Mouse (Mus musculus) heart, postnatal 36 days (tissue): Measurements from ENCODE around the gene Prr11. TPM values are rescaled to one million over a fixed set of nuclear protein-coding genes. Genes with fewer than 3 reads are reported as not detected.
"Not testable (repeated sequence)": the region's sequence is repeated elsewhere in the genome, so short reads cannot be mapped to it uniquely, and the experiment has no call there.

ENCODE experiments used
- DNase-seq, 2 experiments: peaks; one replicate each; pipeline ENCODE4 v3.0.0; 2021 to 2022
- intact Hi-C: fragments of 180-260 bp; cut with DNase I; formaldehyde crosslinking; loops from one replicate; pipeline ENCODE4 v1.15.1; 2025
- microRNA-seq, 2 experiments: library from miRNA; unstranded; fragments of <30 nt; microRNA quantifications; one replicate each; pipeline ENCODE4 v1.2.0; 2021; ENCODE audit warnings: borderline number of aligned reads in 2 of 2
- total RNA-seq, 2 experiments: library from RNA; stranded (reverse); gene quantifications; 2 replicates each; pipeline ENCODE4 v1.2.3; 2021

Gene Prr11
- total RNA-seq, 2 experiments from 2014 or later = 0.27 to 0.47 TPM

GRCm38 (mm10) chr11:87056286-87056685 lies 52.2 kb downstream of the Prr11 start:
- no peak for DNase-seq
- intact Hi-C loops = no loop called here

GRCm38 (mm10) chr11:87048900-87049299 lies 59.6 kb downstream of the Prr11 start:
- intact Hi-C loops, DNase-seq: not testable (repeated sequence)

GRCm38 (mm10) chr11:87046968-87047367 lies 61.5 kb downstream of the Prr11 start:
- intact Hi-C loops = no loop called here
- DNase-seq = no peak

GRCm38 (mm10) chr11:87043052-87043451 lies 65.5 kb downstream of the Prr11 start:
- no peak for DNase-seq
- intact Hi-C loops = no loop called here

GRCm38 (mm10) chr11:87039307-87039963 lies 69.1 kb downstream of the Prr11 start:
- intact Hi-C loops = no loop called here
- no peak for DNase-seq

Small RNAs within 50 kb of the gene (microRNA-seq; reads per million reads assigned to microRNA genes)
- 28.9 to 79.5 reads per million in 2 experiments for gene Mir301

Other genes with a start within 250 kb of the Prr11 start
- 10 to 100 TPM; 11.1 to 31.6 TPM for gene Ypel2, start 115.0 kb downstream of the Prr11 start, total RNA-seq
- 10 to 100 TPM; 12.8 TPM for gene Gdpd1, start 34.6 kb downstream of the Prr11 start, total RNA-seq
- 1 to 10 TPM; 9.2 to 9.7 TPM for gene Smg8, start 21.9 kb downstream of the Prr11 start, total RNA-seq
- 10 to 100 TPM; 11.5 to 13.5 TPM for gene Ska2, start 526 bp upstream of the Prr11 start, total RNA-seq
- gene Trim37, start 18.4 kb upstream of the Prr11 start, total RNA-seq = 1 to 10 TPM; 6.8 to 8.4 TPM